Mouse (Mus musculus) retina, postnatal 1 day (tissue): ENCODE measurements around the gene Trpm3.

Experiments used
- DNase-seq: peaks from one replicate; pipeline ENCODE4 v3.0.0-alpha.2; 2012

Gene Trpm3

GRCm38 (mm10) chr19:22138590-22139421 lies at the start of gene Trpm3:
Gene Trpm3, plus strand, starts transcription at chr19:22139046.
- DNase-seq = peak; percentile 87

GRCm38 (mm10) chr19:22100582-22100981 lies 38.3 kb upstream of the Trpm3 start:
- no peak for DNase-seq

- no peak for DNase-seq
Observed at GRCm38 (mm10) chr19:22103865-22104264, 35.0 kb upstream of the Trpm3 start.

- DNase-seq = peak; percentile 7
Observed at GRCm38 (mm10) chr19:22104848-22105484, 33.9 kb upstream of the Trpm3 start.

GRCm38 (mm10) chr19:22105648-22106047 lies 33.2 kb upstream of the Trpm3 start:
- no peak for DNase-seq

- DNase-seq = no peak
Observed at GRCm38 (mm10) chr19:22108893-22109463, 29.9 kb upstream of the Trpm3 start.

GRCm38 (mm10) chr19:22120976-22121375 lies 17.9 kb upstream of the Trpm3 start:
- no peak for DNase-seq

- no peak for DNase-seq
Observed at GRCm38 (mm10) chr19:22121631-22122030, 17.2 kb upstream of the Trpm3 start.

- no peak for DNase-seq
Observed at GRCm38 (mm10) chr19:22132626-22133025, 6.2 kb upstream of the Trpm3 start.

GRCm38 (mm10) chr19:22178549-22178948 lies 39.7 kb downstream of the Trpm3 start:
- DNase-seq = no peak

- DNase-seq = no peak
Observed at GRCm38 (mm10) chr19:22179017-22179416, 40.2 kb downstream of the Trpm3 start.

- DNase-seq = no peak
Observed at GRCm38 (mm10) chr19:22180136-22180535, 41.3 kb downstream of the Trpm3 start.

- DNase-seq = peak; percentile 8
Observed at GRCm38 (mm10) chr19:22189716-22190115, 50.9 kb downstream of the Trpm3 start.

- peak; percentile 2 for DNase-seq
Observed at GRCm38 (mm10) chr19:22222520-22222919, 83.7 kb downstream of the Trpm3 start.

GRCm38 (mm10) chr19:22234187-22234586 lies 95.3 kb downstream of the Trpm3 start:
- DNase-seq = no peak

GRCm38 (mm10) chr19:22249076-22249475 lies 110.2 kb downstream of the Trpm3 start:
- no peak for DNase-seq

- DNase-seq = no peak
Observed at GRCm38 (mm10) chr19:22272916-22273315, 134.1 kb downstream of the Trpm3 start.

- DNase-seq = no peak
Observed at GRCm38 (mm10) chr19:22284651-22285050, 145.8 kb downstream of the Trpm3 start.

GRCm38 (mm10) chr19:22292671-22293070 lies 153.8 kb downstream of the Trpm3 start:
- DNase-seq = no peak

- peak; percentile 7 for DNase-seq
Observed at GRCm38 (mm10) chr19:22300906-22301305, 162.1 kb downstream of the Trpm3 start.

GRCm38 (mm10) chr19:22303021-22303951 lies 164.4 kb downstream of the Trpm3 start:
- peak; percentile 21 for DNase-seq

GRCm38 (mm10) chr19:22303952-22304655 lies 165.3 kb downstream of the Trpm3 start:
- DNase-seq = peak; percentile 90
